Mouse (Mus musculus) cerebellum, adult 2 months (tissue): ENCODE results near the gene 1810055G02Rik. TPM values are rescaled to one million over a fixed set of nuclear protein-coding genes. Genes with fewer than 3 reads are reported as not detected.

ENCODE experiments used
- DNase-seq, 2 experiments: peaks; one replicate each; pipeline ENCODE4 v3.0.0; 2021
- H3K27ac ChIP-seq: fragments of 200-500 bp; 2 replicates; pipeline ENCODE4 v1.5.1; 2012; ENCODE audit warnings: low read length, control low read depth, inconsistent platforms; ENCODE audit not compliant: insufficient read depth
- H3K27me3 ChIP-seq: fragments of 200-500 bp; 2 replicates; pipeline ENCODE4 v1.6.1; 2012; ENCODE audit warnings: inconsistent platforms, mild to moderate bottlenecking, low read length, moderate library complexity; ENCODE audit not compliant: control insufficient read depth, insufficient read depth
- H3K4me1 ChIP-seq: fragments of 200-500 bp; 2 replicates; pipeline ENCODE4 v1.6.1; 2011; ENCODE audit warnings: low read length; ENCODE audit not compliant: control insufficient read depth, insufficient read depth
- H3K4me3 ChIP-seq: fragments of 200-500 bp; replicated peaks from 2 replicates; pipeline ENCODE3; 2011; ENCODE audit warnings: mild to moderate bottlenecking, low read depth, low read length, control low read depth; ENCODE audit not compliant: insufficient read depth
- CTCF ChIP-seq: fragments of 200-500 bp; IDR thresholded peaks from 2 replicates; pipeline ENCODE4 v1.5.1; 2011; ENCODE audit warnings: low read depth, mild to moderate bottlenecking, control low read depth, low read length, moderate library complexity, borderline replicate concordance; ENCODE audit not compliant: insufficient read depth
- POLR2A ChIP-seq: fragments of 200-500 bp; IDR thresholded peaks from 2 replicates; pipeline ENCODE4 v1.6.1; 2011; ENCODE audit warnings: low read length, control low read depth, borderline replicate concordance; ENCODE audit not compliant: insufficient read depth
- WGBS: fragments of 180-500 bp; shearing (Covaris S2); methylation state at CpG from one replicate; pipeline ENCODE4 v1.1.7; 2018; 5-methylcytosine and 5-hydroxymethylcytosine counted together
- polyA plus RNA-seq: library from polyadenylated mRNA; depleted of rRNA; stranded (reverse); fragments of >200 nt; gene quantifications from 2 replicates; pipeline ENCODE4 v1.2.3, GENCODE M21; 2012

The 1810055G02Rik gene
- polyA plus RNA-seq, 1 experiment = 37.2 TPM

GRCm38 (mm10) chr19:3714381-3714780 is 6.3 kb downstream of the 1810055G02Rik start:
- DNase-seq = no peak
- no peaks in the 10 kb centered on the region for H3K27me3 ChIP-seq
- no peak for TF ChIP-seq CTCF
- H3K4me1 ChIP-seq = peaks cover 17% of the 10 kb centered on the region
- WGBS = 28% methylated on average over 6 of the region's 6 CpGs
- no peak overlapping the region for H3K4me3 ChIP-seq
- H3K27ac ChIP-seq = no peak overlapping the region

DNA sequence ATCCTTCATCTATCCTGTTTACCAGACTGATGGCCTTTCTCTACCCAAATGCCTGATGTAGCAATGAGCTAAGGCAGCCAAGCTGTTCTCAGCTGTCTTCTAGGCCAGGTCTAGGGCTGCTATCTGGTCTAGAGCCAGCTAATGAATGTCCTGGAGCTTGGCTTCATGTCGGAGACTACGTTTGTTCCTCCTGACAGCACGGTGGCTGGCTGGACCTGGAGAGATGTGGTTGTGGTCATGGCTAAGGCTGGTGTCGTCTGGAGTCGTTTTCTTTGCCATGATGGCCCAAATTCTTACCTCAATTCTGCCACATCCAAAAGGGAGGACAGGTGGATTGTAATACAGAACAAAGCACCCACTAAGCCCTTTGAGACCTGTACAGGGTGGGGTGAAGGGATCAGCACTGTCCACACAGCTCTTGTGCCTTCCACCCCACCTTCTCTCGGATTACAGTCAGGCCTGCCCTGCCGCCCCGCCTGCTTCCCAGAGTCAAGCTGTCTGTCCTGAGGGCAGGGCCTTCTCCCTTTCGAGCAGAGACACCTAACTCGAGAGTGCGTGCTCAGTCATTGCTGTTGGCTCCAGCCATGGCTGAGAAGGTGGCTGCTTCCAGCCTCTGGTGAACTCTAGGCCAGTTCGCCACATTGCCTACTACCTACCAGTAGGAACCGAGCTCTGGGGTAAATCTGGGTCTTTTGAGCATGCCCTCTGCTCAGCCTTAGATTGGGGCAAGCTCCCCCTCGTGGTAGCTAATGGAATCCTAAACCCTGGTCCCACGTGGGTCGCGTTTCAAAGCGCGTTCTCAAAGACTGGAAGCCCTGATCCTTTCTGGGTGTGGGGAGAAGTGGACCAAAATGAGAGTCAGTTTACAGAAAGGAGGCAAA is 10.6 kb downstream of the 1810055G02Rik start:
- 25% methylated on average over 19 of the region's 19 CpGs for WGBS

GRCm38 (mm10) chr19:3719362-3719891 is 11.3 kb downstream of the 1810055G02Rik start:
- peak; percentile 70 to 79 for DNase-seq
- under 1% methylated on average over 27 of the region's 27 CpGs for WGBS
- Histone ChIP-seq H3K27ac (no peak overlapping the region), H3K27me3 (no peaks in the 10 kb centered on the region), H3K4me1 (peaks cover 5% of the 10 kb centered on the region), H3K4me3 (peak overlapping the region; percentile 55)
- TF ChIP-seq CTCF (peak; percentile 55), POLR2A (no peak)

More for the DNA sequence above, 10.6 kb downstream of the 1810055G02Rik start:
- peak overlapping the region; percentile 55 for H3K4me3 ChIP-seq
- no peak overlapping the region for H3K27ac ChIP-seq
- H3K27me3 ChIP-seq = no peaks in the 10 kb centered on the region
- peaks cover 9% of the 10 kb centered on the region for H3K4me1 ChIP-seq
- TF ChIP-seq CTCF (peak; percentile 63; the same call in 1 of the 2 replicates), POLR2A (no peak)
- DNase-seq = peak; percentile 67 to 71

GRCm38 (mm10) chr19:3723170-3723569 is 15.1 kb downstream of the 1810055G02Rik start:
- no peak for DNase-seq
- 93% methylated on average over 9 of the region's 9 CpGs for WGBS
- TF ChIP-seq POLR2A (no peak), CTCF (no peak)
- no peaks in the 10 kb centered on the region for H3K27me3 ChIP-seq
- H3K27ac ChIP-seq = no peak overlapping the region
- peaks cover 3% of the 10 kb centered on the region; the same call in 1 of the 2 replicates for H3K4me1 ChIP-seq
- no peak overlapping the region for H3K4me3 ChIP-seq

- Histone ChIP-seq H3K4me3 (no peak overlapping the region), H3K27me3 (no peaks in the 10 kb centered on the region), H3K27ac (no peak overlapping the region), H3K4me1 (peaks cover under 1% of the 10 kb centered on the region; the same call in 1 of the 2 replicates)
- WGBS = 81% methylated on average over 4 of the region's 4 CpGs
- no peak for TF ChIP-seq POLR2A
- peak; percentile 30; the same call in 1 of the 2 replicates for TF ChIP-seq CTCF
- DNase-seq = no peak
These were observed 15.8 kb downstream of the 1810055G02Rik start for GRCm38 (mm10) chr19:3723904-3724303.

DNA sequence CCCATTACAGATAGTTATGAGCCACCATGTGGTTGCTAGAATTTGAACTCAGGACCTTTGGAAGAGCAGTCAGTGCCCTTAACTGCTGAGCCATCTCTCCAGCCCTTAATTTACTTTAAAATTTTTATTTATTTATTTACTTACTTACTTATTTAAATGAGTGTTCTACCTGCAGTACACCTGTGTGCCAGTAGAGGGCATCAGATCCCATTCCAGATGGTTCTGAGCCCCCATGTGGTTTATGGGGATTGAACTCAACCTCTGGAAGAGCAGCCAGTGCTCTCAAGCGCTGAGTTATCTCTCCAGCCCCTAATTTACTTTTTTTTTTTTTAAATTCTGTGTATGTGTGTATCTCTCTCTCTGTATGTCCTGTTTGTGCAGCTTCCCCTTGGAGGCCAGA is 16.7 kb downstream of the 1810055G02Rik start:
- Histone ChIP-seq H3K27ac (no peak overlapping the region), H3K4me3 (no peak overlapping the region), H3K4me1 (no peaks in the 10 kb centered on the region), H3K27me3 (no peaks in the 10 kb centered on the region)
- peak; percentile 60 to 74 for DNase-seq
- no peak for TF ChIP-seq POLR2A
- TF ChIP-seq CTCF = peak; percentile 65
- WGBS = 4% methylated on average over 1 of the region's 1 CpGs

GRCm38 (mm10) chr19:3728901-3729300 is 20.8 kb downstream of the 1810055G02Rik start:
- no peaks in the 10 kb centered on the region for H3K4me1 ChIP-seq
- WGBS = 67% methylated on average over 2 of the region's 2 CpGs
- no peak for DNase-seq
- H3K4me3 ChIP-seq = no peak overlapping the region
- H3K27me3 ChIP-seq = no peaks in the 10 kb centered on the region
- TF ChIP-seq CTCF = no peak
- TF ChIP-seq POLR2A = no peak
- H3K27ac ChIP-seq = no peak overlapping the region
